Mouse (Mus musculus): ENCODE measurements around the gene Mpc2.

The Mpc2 gene

GRCm38 (mm10) chr1:165460360-165460800, at the start of gene Mpc2, which contains the start of gene Dcaf6:
TSS of gene Mpc2 (plus strand) at chr1:165460637.
TSS of gene Dcaf6 (minus strand) at chr1:165460475.
- peak; percentile 100 for DNase-seq

GRCm38 (mm10) chr1:165421357-165421915, 39.0 kb upstream of the Mpc2 start:
- no peak for DNase-seq

- DNase-seq: no peak
These were observed 34.2 kb upstream of the Mpc2 start for GRCm38 (mm10) chr1:165426254-165426653.

GRCm38 (mm10) chr1:165432883-165433282, 27.6 kb upstream of the Mpc2 start:
- no peak for DNase-seq

- DNase-seq: no peak
These were observed 22.0 kb upstream of the Mpc2 start for GRCm38 (mm10) chr1:165438289-165439021.

GRCm38 (mm10) chr1:165440788-165441187, 19.6 kb upstream of the Mpc2 start:
- no peak for DNase-seq

- DNase-seq: no peak
These were observed 19.2 kb upstream of the Mpc2 start for GRCm38 (mm10) chr1:165441201-165441600.

- no peak for DNase-seq
These were observed 18.7 kb upstream of the Mpc2 start for GRCm38 (mm10) chr1:165441719-165442118.

GRCm38 (mm10) chr1:165459041-165459502, 1.4 kb upstream of the Mpc2 start:
- DNase-seq: no peak

- peak; percentile 48 for DNase-seq
These were observed 795 bp upstream of the Mpc2 start for GRCm38 (mm10) chr1:165459503-165460181.

GRCm38 (mm10) chr1:165460801-165461377, 452 bp downstream of the Mpc2 start:
- peak; percentile 99 for DNase-seq

- no peak for DNase-seq
These were observed 1.2 kb downstream of the Mpc2 start for GRCm38 (mm10) chr1:165461681-165462080.

- no peak for DNase-seq
These were observed 2.4 kb downstream of the Mpc2 start for GRCm38 (mm10) chr1:165462861-165463260.

- no peak for DNase-seq
These were observed 4.1 kb downstream of the Mpc2 start for GRCm38 (mm10) chr1:165464574-165464973.

GRCm38 (mm10) chr1:165468971-165469370, 8.5 kb downstream of the Mpc2 start:
- DNase-seq: no peak

GRCm38 (mm10) chr1:165469717-165470116, 9.3 kb downstream of the Mpc2 start:
- DNase-seq: no peak

- DNase-seq: no peak
These were observed 11.1 kb downstream of the Mpc2 start for GRCm38 (mm10) chr1:165471490-165471889.

- no peak for DNase-seq
These were observed 24.3 kb downstream of the Mpc2 start, which contains the start of gene Adcy10 for GRCm38 (mm10) chr1:165484688-165485233. TSS of gene Adcy10 (plus strand) at chr1:165485183.

GRCm38 (mm10) chr1:165486108-165486507, 25.7 kb downstream of the Mpc2 start:
- DNase-seq: no peak

- DNase-seq: no peak
These were observed 28.8 kb downstream of the Mpc2 start for GRCm38 (mm10) chr1:165489197-165489596.

GRCm38 (mm10) chr1:165498856-165499255, 38.4 kb downstream of the Mpc2 start:
- no peak for DNase-seq

GRCm38 (mm10) chr1:165503307-165504024, 43.0 kb downstream of the Mpc2 start:
- no peak for DNase-seq
